Mouse (Mus musculus): Measurements from ENCODE around the gene Gm21812.
"Not testable (repeated sequence)": the region's sequence is repeated elsewhere in the genome, so short reads cannot be mapped to it uniquely, and the experiment has no call there.

Gene Gm21812

DNA sequence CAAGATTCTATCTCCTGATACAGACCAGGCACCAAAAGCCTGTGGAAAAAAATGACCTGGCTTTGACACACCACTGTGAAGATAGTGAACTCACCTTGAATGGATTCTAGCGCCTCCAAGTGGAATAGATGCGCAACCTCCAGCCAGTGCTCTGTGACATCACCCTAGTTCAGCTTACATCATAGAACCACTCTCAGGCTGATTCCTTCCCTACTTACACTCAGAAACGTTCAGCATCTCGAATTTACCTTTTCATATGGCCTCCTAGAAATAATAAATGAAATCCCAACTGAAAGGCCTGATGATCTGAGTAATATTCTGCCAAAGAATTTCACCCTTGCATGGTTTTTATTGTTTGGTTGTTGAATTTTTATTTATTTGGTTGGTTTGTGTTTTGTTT is at the start of gene Gm21812:
Gene Gm21812 (minus strand): TSS at position 101 of the 400 bp plus-strand sequence.
- DNase-seq = not testable (repeated sequence)
